In the genomic region with DNA sequence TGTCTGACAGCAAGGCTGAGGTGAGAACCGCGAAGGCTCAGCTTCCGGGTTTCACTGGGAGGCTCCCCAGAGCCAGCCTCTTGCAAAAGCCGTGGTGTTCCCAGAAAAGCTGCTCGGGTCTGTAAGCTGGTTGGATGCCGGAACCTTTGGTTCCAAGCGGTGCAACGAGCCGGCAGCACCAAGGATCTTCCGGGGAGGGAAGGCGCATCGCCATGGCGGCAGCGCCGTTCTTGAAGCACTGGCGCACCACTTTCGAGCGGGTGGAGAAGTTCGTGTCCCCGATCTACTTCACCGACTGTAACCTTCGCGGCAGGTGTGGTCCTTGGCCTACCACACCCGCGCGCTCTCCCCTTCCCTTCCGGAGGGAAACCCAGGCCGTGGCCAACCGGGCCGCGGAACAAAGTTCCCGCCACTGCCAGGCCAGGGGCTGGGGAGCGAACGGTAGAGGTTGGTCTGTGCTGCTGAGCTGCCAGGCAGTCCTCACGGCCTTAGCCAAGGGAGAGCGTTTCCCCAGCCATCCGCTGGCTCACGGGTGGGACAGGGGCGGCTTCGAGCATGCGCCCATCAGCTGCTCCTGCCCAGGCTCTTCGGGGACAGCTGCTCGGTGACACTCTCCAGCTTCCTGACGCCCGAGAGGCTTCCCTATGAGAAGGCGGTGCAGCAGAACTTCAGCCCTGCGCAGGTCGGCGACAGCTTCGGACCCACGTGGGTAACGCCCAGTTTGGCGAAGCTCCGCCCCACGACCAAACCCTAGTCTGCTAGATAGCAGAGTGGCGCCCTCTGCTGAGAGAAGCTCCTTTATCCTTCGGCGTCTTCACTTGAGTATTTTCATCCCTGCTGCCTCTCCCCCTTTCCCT, we compare ENCODE assay signal across 8 mouse cellular contexts. TPM values are rescaled to one million over a fixed set of nuclear protein-coding genes. Genes with fewer than 3 reads are reported as not detected.
A peak's percentile ranks its signal among the peaks of the same experiment; 100 is the strongest.
DNase-seq lines count a peak whose midpoint lies in the region; ATAC-seq and TF ChIP-seq lines count a peak whose summit lies in the region.

A gene (plus strand): TSS at position 114 of the 857 bp plus-strand sequence.

- ATAC-seq in heart, embryonic 11.5 days (replicated peaks; ENCODE audit: insufficient number of reproducible peaks, low FRiP score, low TSS enrichment) = peak; percentile 89
- ATAC-seq in kidney, embryonic 16.5 days (ENCODE audit: low FRiP score, low TSS enrichment) = peak; percentile 94

- peak; percentile 57 for TF ChIP-seq CTCF in C2C12 (IDR thresholded peaks at IDR 0.05; ENCODE audit: control insufficient read depth, insufficient read depth, insufficient read length)
- peak; percentile 71 for TF ChIP-seq CTCF in brain, embryonic 14.5 days (IDR thresholded peaks at IDR 0.05; ENCODE audit: borderline replicate concordance, extremely low read depth, insufficient read depth, insufficient read length)
- TF ChIP-seq CTCF in liver, adult 2 months (IDR thresholded peaks at IDR 0.05; ENCODE audit: low read depth, low read length) = peak; percentile 82

- H3K4me1 ChIP-seq in erythroblast, embryonic 14.5 days (ENCODE audit: control insufficient read depth) = peaks cover 25% of the 10 kb centered on the region
- peaks cover 9% of the 10 kb centered on the region; the same call in 1 of the 2 replicates for H3K4me1 ChIP-seq in heart, embryonic 11.5 days (ENCODE audit: control insufficient read depth, insufficient read depth, low read length)
- peaks cover 12% of the 10 kb centered on the region for H3K4me1 ChIP-seq in kidney, embryonic 16.5 days (ENCODE audit: insufficient read depth, low read length)
- 0 out of 2 replicates have a peak, but pooled peaks cover 3% of the 10 kb centered on the region for H3K4me1 ChIP-seq in liver, adult 2 months (ENCODE audit: control insufficient read depth, insufficient read depth, low read length)

- no peaks in the 10 kb centered on the region for H3K27me3 ChIP-seq in C2C12 (ENCODE audit: control insufficient read depth, insufficient read depth, insufficient read length)
- H3K27me3 ChIP-seq in erythroblast, embryonic 14.5 days (ENCODE audit: control insufficient read depth) = no peaks in the 10 kb centered on the region
- no peaks in the 10 kb centered on the region for H3K27me3 ChIP-seq in heart, embryonic 11.5 days (ENCODE audit: control insufficient read depth, insufficient read depth, low read length)
- no peaks in the 10 kb centered on the region for H3K27me3 ChIP-seq in kidney, embryonic 16.5 days (ENCODE audit: insufficient read depth, low read length)
- H3K27me3 ChIP-seq in liver, adult 2 months (ENCODE audit: control insufficient read depth, insufficient read depth, low read length) = no peaks in the 10 kb centered on the region
- H3K27me3 ChIP-seq in myocyte (ENCODE audit: control insufficient read depth, insufficient read depth, insufficient read length) = no peaks in the 10 kb centered on the region
- H3K27me3 ChIP-seq in splenic B cell, adult 2 months (ENCODE audit: control insufficient read depth, insufficient read depth, low read length, poor library complexity, severe bottlenecking) = no peaks in the 10 kb centered on the region

- peak within 1 kb of the TSS; percentile 93 for H3K9ac ChIP-seq in heart, embryonic 11.5 days (ENCODE audit: low read depth, low read length)
- H3K9ac ChIP-seq in kidney, embryonic 16.5 days (replicated peaks; ENCODE audit: low read length) = peak within 1 kb of the TSS; percentile 84
- H3K9ac ChIP-seq in liver, adult 2 months (ENCODE audit: low read depth, low read length) = peak within 1 kb of the TSS; percentile 92

- H3K79me2 ChIP-seq in C2C12 (ENCODE audit: control insufficient read depth, insufficient read depth) (peaks cover 12% of the 10 kb centered on the region), myocyte (ENCODE audit: control insufficient read depth, insufficient read depth) (no peaks in the 10 kb centered on the region)
- no peaks in the 10 kb centered on the region for H3K79me2 ChIP-seq in liver, adult 2 months (ENCODE audit: control insufficient read depth, insufficient read depth, low read length)

- peak within 1 kb of the TSS; percentile 98 for H3K4me2 ChIP-seq in heart, embryonic 11.5 days
- peak within 1 kb of the TSS; percentile 74 for H3K4me2 ChIP-seq in kidney, embryonic 16.5 days (replicated peaks; ENCODE audit: low read depth, low read length)
- H3K4me2 ChIP-seq in myocyte (ENCODE audit: low read depth) = peak within 1 kb of the TSS; percentile 75

- H3K36me3 ChIP-seq in C2C12 (ENCODE audit: control insufficient read depth, insufficient read depth) = peaks cover 41% of the 10 kb centered on the region
- peaks cover 59% of the 10 kb centered on the region for H3K36me3 ChIP-seq in erythroblast, embryonic 14.5 days (ENCODE audit: control insufficient read depth)
- H3K36me3 ChIP-seq in heart, embryonic 11.5 days (ENCODE audit: control insufficient read depth, insufficient read depth, low read length) = peaks cover 13% of the 10 kb centered on the region
- H3K36me3 ChIP-seq in kidney, embryonic 16.5 days (ENCODE audit: insufficient read depth, low read length) = peaks cover 28% of the 10 kb centered on the region
- H3K36me3 ChIP-seq in liver, adult 2 months (ENCODE audit: control insufficient read depth, insufficient read depth, low read length) = peaks cover 19% of the 10 kb centered on the region
- peaks cover 5% of the 10 kb centered on the region for H3K36me3 ChIP-seq in myocyte (ENCODE audit: control insufficient read depth, insufficient read depth)
- H3K36me3 ChIP-seq in splenic B cell, adult 2 months (ENCODE audit: control insufficient read depth, insufficient read depth, low read length, poor library complexity, severe bottlenecking) = peaks cover 5% of the 10 kb centered on the region; the same call in 1 of the 2 replicates

- peak within 1 kb of the TSS; percentile 97 for H3K27ac ChIP-seq in heart, embryonic 11.5 days (ENCODE audit: low read depth, low read length)
- peak within 1 kb of the TSS; percentile 96 for H3K27ac ChIP-seq in kidney, embryonic 16.5 days (ENCODE audit: low read length)
- peak within 1 kb of the TSS; percentile 89 for H3K27ac ChIP-seq in liver, adult 2 months (replicated peaks; ENCODE audit: insufficient read depth, low read depth, low read length)

- under 1% methylated on average over 58 of the region's 58 CpGs for WGBS in heart, embryonic 11.5 days (ENCODE audit: insufficient replicate concordance)
- under 1% methylated on average over 53 of the region's 58 CpGs for WGBS in kidney, embryonic 16.5 days
- WGBS in liver, adult 2 months = under 1% methylated on average over 58 of the region's 58 CpGs

- peak; percentile 70; the same call in 1 of the 2 replicates for TF ChIP-seq POLR2A in brain, embryonic 14.5 days (IDR thresholded peaks at IDR 0.05; ENCODE audit: borderline replicate concordance, extremely low read depth, insufficient read depth, insufficient read length, poor library complexity, severe bottlenecking)
- peak; percentile 78 for TF ChIP-seq POLR2A in liver, adult 2 months (IDR thresholded peaks at IDR 0.05; ENCODE audit: extremely low read depth, insufficient read depth, low read length)
- TF ChIP-seq POLR2A in myocyte (IDR thresholded peaks at IDR 0.05; ENCODE audit: insufficient read length, low read depth) = peak; percentile 94

- H3ac ChIP-seq in C2C12 (ENCODE audit: control insufficient read depth, insufficient read length, low read depth) = peak within 1 kb of the TSS; percentile 79
- peak within 1 kb of the TSS; percentile 55 for H3ac ChIP-seq in myocyte (ENCODE audit: control insufficient read depth, insufficient read length)

- H3K9me3 ChIP-seq in erythroblast, embryonic 14.5 days (ENCODE audit: control insufficient read depth, low read length) = no peaks in the 10 kb centered on the region
- no peaks in the 10 kb centered on the region for H3K9me3 ChIP-seq in heart, embryonic 11.5 days (replicated peaks; ENCODE audit: control insufficient read depth, low read length)
- H3K9me3 ChIP-seq in kidney, embryonic 16.5 days (ENCODE audit: low read length) = no peaks in the 10 kb centered on the region

- H3K79me3 ChIP-seq in C2C12 (ENCODE audit: low read depth) = no peaks in the 10 kb centered on the region

- H3K4me3 ChIP-seq in C2C12 (ENCODE audit: insufficient read depth, poor library complexity, severe bottlenecking) (peak within 1 kb of the TSS; percentile 69), myocyte (peak within 1 kb of the TSS; percentile 85)
- H3K4me3 ChIP-seq in erythroblast, embryonic 14.5 days (replicated peaks) = peak within 1 kb of the TSS; percentile 77
- H3K4me3 ChIP-seq in heart, embryonic 11.5 days (ENCODE audit: low read depth, low read length) = peak within 1 kb of the TSS; percentile 82
- peak within 1 kb of the TSS; percentile 78 for H3K4me3 ChIP-seq in kidney, embryonic 16.5 days (ENCODE audit: low read length)
- H3K4me3 ChIP-seq in liver, adult 2 months (ENCODE audit: insufficient read depth, low read depth, low read length) = peak within 1 kb of the TSS; percentile 88

- DNase-seq in brain, embryonic 14.5 days (ENCODE audit: low read depth) = peak; percentile 98
- peak; percentile 89 for DNase-seq in liver, adult 2 months (ENCODE audit: extremely low read depth, low read depth, low spot score)
- peak; percentile 97 for DNase-seq in splenic B cell, adult 2 months (ENCODE audit: low read depth, low spot score)

TF ChIP-seq in C2C12, 6 proteins besides CTCF, POLR2A, EP300 and RAD21:
- peak; percentile 51 for TF ChIP-seq CEBPB (IDR thresholded peaks at IDR 0.05; ENCODE audit: low read depth)
- TF ChIP-seq USF1 (IDR thresholded peaks at IDR 0.05; ENCODE audit: low read depth) = peak; percentile 67
- no peak for TF ChIP-seq MAX (IDR thresholded peaks at IDR 0.05)
- TF ChIP-seq MYOG (IDR thresholded peaks at IDR 0.05; ENCODE audit: control insufficient read depth, extremely low read depth, insufficient read length) = no peak

TF ChIP-seq in myocyte, 11 proteins besides CTCF, POLR2A, EP300 and RAD21 (continues in another document):
- peak in 1 of 3 experiments; percentile 57 for TF ChIP-seq MYOD1 (IDR thresholded peaks at IDR 0.05; ENCODE audit: control insufficient read depth in 1 of 3, insufficient read length in 2 of 3, low read depth in 2 of 3)
- TF ChIP-seq MYOG (IDR thresholded peaks at IDR 0.05; ENCODE audit: control insufficient read depth in 1 of 3, insufficient read depth in 1 of 3, insufficient read length in 2 of 3, low read depth in 2 of 3) = peak in 2 of 3 experiments; percentile 58 to 67
- TF ChIP-seq MAX (IDR thresholded peaks at IDR 0.05; ENCODE audit: low read depth) = peak; percentile 67
- TF ChIP-seq TCF12 (IDR thresholded peaks at IDR 0.05; ENCODE audit: insufficient read depth, poor library complexity, severe bottlenecking) = no peak
- TF ChIP-seq USF1 (IDR thresholded peaks at IDR 0.05; ENCODE audit: low read depth) = peak; percentile 58

RNA-seq across cellular contexts. Expression of the gene that starts here (rescaled TPM):
- 28.5 TPM for polyA plus RNA-seq in C2C12 (2012; fragmentation: generic; extraction: Trizol)
- polyA plus RNA-seq in brain, embryonic 14.5 days (2012; rRNA removed) = 204 and 254 TPM in 2 replicates
- 4.7 and 5.2 TPM in 2 replicates for polyA plus RNA-seq in erythroblast, embryonic 14.5 days (2012)
- 22.0 and 29.1 TPM in 2 replicates for polyA plus RNA-seq in heart, embryonic 11.5 days (2014; fragmentation: Nextera tagmentation; extraction: Ambion mirVana)
- 79.0 and 95.6 TPM in 2 replicates for polyA plus RNA-seq in kidney, embryonic 16.5 days (2015; fragmentation: Nextera tagmentation; extraction: Ambion mirVana)
- total RNA-seq in liver, adult 2 months (2014; rRNA removed) = 25.8 and 28.1 TPM in 2 replicates
- polyA plus RNA-seq in liver, adult 2 months (2012; rRNA removed) = 67.1 and 122 TPM in 2 replicates
- polyA plus RNA-seq in myocyte (2012; fragmentation: generic; extraction: Trizol) = 55.4 TPM

Comparison
In these comparisons a context has a peak if more than half of its experiments do, and no peak if none do; other contexts are left out.
1. Peak in every context shown above with its lines: DNase-seq, ATAC-seq, H3K4me3 ChIP-seq and H3K27ac ChIP-seq.